Mouse (Mus musculus) CH12.LX (cell line): Measurements from ENCODE around the gene Pnrc2. TPM values are rescaled to one million over a fixed set of nuclear protein-coding genes. Genes with fewer than 3 reads are reported as not detected.

ENCODE experiments used
- DNase-seq: peaks from one replicate; pipeline ENCODE4 v3.0.0-alpha.2; 2013; ENCODE audit errors: extremely low read depth
- H3K27ac ChIP-seq: 2 replicates; pipeline ENCODE4 v1.5.1; 2012; ENCODE audit warnings: low read depth, mild to moderate bottlenecking, control low read depth, moderate library complexity; ENCODE audit not compliant: insufficient read depth
- H3K27me3 ChIP-seq: replicated peaks from 2 replicates; pipeline ENCODE3; 2012; ENCODE audit warnings: inconsistent platforms
- H3K36me3 ChIP-seq, 2 experiments: replicated peaks in 1 of 2; 2 replicates each; pipeline versions ENCODE3 to v1.6.1; 2012; ENCODE audit warnings: inconsistent platforms in 1 of 2, low read length in 1 of 2, mild to moderate bottlenecking in 1 of 2, mixed read lengths in 1 of 2, moderate library complexity in 1 of 2; ENCODE audit not compliant: control insufficient read depth in 1 of 2, insufficient read depth in 1 of 2
- H3K4me1 ChIP-seq, 2 experiments: 2 replicates each; pipeline ENCODE4 v1.6.1; 2012; ENCODE audit warnings: inconsistent platforms in 1 of 2, moderate library complexity in 1 of 2; ENCODE audit not compliant: insufficient read depth in 2 of 2, control insufficient read depth in 1 of 2
- H3K4me2 ChIP-seq: 2 replicates; pipeline ENCODE4 v1.6.1; 2012; ENCODE audit warnings: low read depth, mild to moderate bottlenecking, control low read depth; ENCODE audit not compliant: poor library complexity, insufficient read depth, severe bottlenecking
- H3K4me3 ChIP-seq, 3 experiments: fragments of 150-350 bp in 1 of 3; sonication (generic) in 1 of 3; replicated peaks in 1 of 3; 2 replicates each; pipeline versions ENCODE3 to v1.5.1; 2011 to 2012; ENCODE audit warnings: low read depth in 2 of 3, low read length in 2 of 3, mild to moderate bottlenecking in 2 of 3, moderate library complexity in 2 of 3, control low read depth in 1 of 3, improper control_type of control experiment in 1 of 3, inconsistent platforms in 1 of 3, mixed read lengths in 1 of 3; ENCODE audit not compliant: poor library complexity in 1 of 3
- H3K79me2 ChIP-seq: replicated peaks from 2 replicates; pipeline ENCODE4 v1.6.1; 2012; ENCODE audit warnings: mild to moderate bottlenecking, moderate library complexity; ENCODE audit not compliant: control insufficient read depth, poor library complexity, insufficient read depth, severe bottlenecking; ENCODE audit errors: extremely low read depth
- H3K9ac ChIP-seq: 2 replicates; pipeline ENCODE4 v1.6.1; 2012; ENCODE audit warnings: low read depth, mild to moderate bottlenecking, control low read depth, moderate library complexity; ENCODE audit not compliant: insufficient read depth
- H3K9me3 ChIP-seq: replicated peaks from 2 replicates; pipeline ENCODE3; 2012; ENCODE audit warnings: low read length, inconsistent platforms, mixed read lengths
- BHLHE40 ChIP-seq: IDR thresholded peaks from 2 replicates; pipeline ENCODE4 v1.6.1; 2011; ENCODE audit warnings: mild to moderate bottlenecking, low read depth, low read length, improper control_type of control experiment
- CHD2 ChIP-seq: IDR thresholded peaks from 2 replicates; pipeline ENCODE4 v1.6.1; 2011; ENCODE audit warnings: low read length, improper control_type of control experiment
- CTCF ChIP-seq, 2 experiments: IDR thresholded peaks in 1 of 2; conservative IDR thresholded peaks in 1 of 2; 2 replicates each; pipeline ENCODE4 v1.5.1; 2011 to 2012; ENCODE audit warnings: low read depth in 2 of 2, low read length in 2 of 2, improper control_type of control experiment in 1 of 2, inconsistent platforms in 1 of 2, mild to moderate bottlenecking in 1 of 2, moderate library complexity in 1 of 2
- ELF1 ChIP-seq: IDR thresholded peaks from 2 replicates; pipeline ENCODE4 v1.6.1; 2014; ENCODE audit warnings: low read depth, mild to moderate bottlenecking, inconsistent platforms, low read length, improper control_type of control experiment
- EP300 ChIP-seq: IDR thresholded peaks from 2 replicates; pipeline ENCODE4 v1.6.1; 2011; ENCODE audit warnings: low read length, improper control_type of control experiment
- ETS1 ChIP-seq: conservative IDR thresholded peaks from 2 replicates; pipeline ENCODE4 v1.6.1; 2012; ENCODE audit warnings: low read depth, mild to moderate bottlenecking, inconsistent platforms, low read length, improper control_type of control experiment, moderate library complexity
- GABPA ChIP-seq: IDR thresholded peaks from 2 replicates; pipeline ENCODE4 v1.6.1; 2012; ENCODE audit warnings: low read depth, low read length, improper control_type of control experiment, inconsistent platforms; ENCODE audit not compliant: insufficient replicate concordance
- HCFC1 ChIP-seq: IDR thresholded peaks from 2 replicates; pipeline ENCODE4 v1.6.1; 2012; ENCODE audit warnings: low read depth, mild to moderate bottlenecking, inconsistent platforms, low read length, improper control_type of control experiment
- IRF4 ChIP-seq: IDR thresholded peaks from 2 replicates; pipeline ENCODE4 v1.6.1; 2014; ENCODE audit warnings: low read depth, mild to moderate bottlenecking, inconsistent platforms, low read length, improper control_type of control experiment
- JUN ChIP-seq: IDR thresholded peaks from 2 replicates; pipeline ENCODE4 v1.6.1; 2011; ENCODE audit warnings: low read depth, mild to moderate bottlenecking, low read length, improper control_type of control experiment, moderate library complexity; ENCODE audit not compliant: insufficient read depth
- KAT2A ChIP-seq: IDR thresholded peaks from 2 replicates; pipeline ENCODE4 v1.6.1; 2012; ENCODE audit warnings: low read length, improper control_type of control experiment, inconsistent platforms; ENCODE audit not compliant: insufficient replicate concordance
- MAFK ChIP-seq: IDR thresholded peaks from 2 replicates; pipeline ENCODE4 v1.6.1; 2011; ENCODE audit warnings: low read length, improper control_type of control experiment; ENCODE audit not compliant: insufficient replicate concordance
- MAZ ChIP-seq: IDR thresholded peaks from 2 replicates; pipeline ENCODE4 v1.6.1; 2012; ENCODE audit warnings: low read depth, mild to moderate bottlenecking, inconsistent platforms, low read length, improper control_type of control experiment, moderate library complexity
- MEF2A ChIP-seq: IDR thresholded peaks from 2 replicates; pipeline ENCODE4 v1.6.1; 2014; ENCODE audit warnings: low read depth, mild to moderate bottlenecking, inconsistent platforms, low read length, improper control_type of control experiment, borderline replicate concordance
- MXI1 ChIP-seq: IDR thresholded peaks from 2 replicates; pipeline ENCODE4 v1.6.1; 2011; ENCODE audit warnings: mild to moderate bottlenecking, low read depth, low read length, improper control_type of control experiment
- NELFE ChIP-seq: IDR thresholded peaks from 2 replicates; pipeline ENCODE4 v1.6.1; 2011; ENCODE audit warnings: low read depth, low read length, improper control_type of control experiment
- NRF1 ChIP-seq: IDR thresholded peaks from 2 replicates; pipeline ENCODE4 v1.6.1; 2014; ENCODE audit warnings: low read depth, mild to moderate bottlenecking, inconsistent platforms, low read length, improper control_type of control experiment, moderate library complexity
- POLR2A ChIP-seq: IDR thresholded peaks from 2 replicates; pipeline ENCODE4 v1.6.1; 2011; ENCODE audit warnings: low read depth, mild to moderate bottlenecking, improper control_type of control experiment, low read length
- RAD21 ChIP-seq: IDR thresholded peaks from 2 replicates; pipeline ENCODE4 v1.6.1; 2011; ENCODE audit warnings: low read depth, mild to moderate bottlenecking, low read length, improper control_type of control experiment, moderate library complexity
- RCOR1 ChIP-seq: conservative IDR thresholded peaks from 2 replicates; pipeline ENCODE4 v1.6.1; 2012; ENCODE audit warnings: low read depth, mild to moderate bottlenecking, inconsistent platforms, low read length, improper control_type of control experiment
- SMC3 ChIP-seq: IDR thresholded peaks from 2 replicates; pipeline ENCODE4 v1.6.1; 2011; ENCODE audit warnings: low read depth, low read length, improper control_type of control experiment
- TBP ChIP-seq: conservative IDR thresholded peaks from 2 replicates; pipeline ENCODE4 v1.6.1; 2011; ENCODE audit warnings: low read depth, low read length, improper control_type of control experiment
- TCF12 ChIP-seq: IDR thresholded peaks from 2 replicates; pipeline ENCODE4 v1.6.1; 2014; ENCODE audit warnings: low read depth, mild to moderate bottlenecking, inconsistent platforms, low read length, improper control_type of control experiment
- USF1 ChIP-seq: IDR thresholded peaks from 2 replicates; pipeline ENCODE4 v1.6.1; 2014; ENCODE audit warnings: low read depth, mild to moderate bottlenecking, inconsistent platforms, low read length, improper control_type of control experiment
- ZC3H11A ChIP-seq: IDR thresholded peaks from 2 replicates; pipeline ENCODE4 v1.6.1; 2012; ENCODE audit warnings: low read depth, mild to moderate bottlenecking, inconsistent platforms, low read length, improper control_type of control experiment
- dilution Hi-C: fragments of 300-500 bp; cut with MboI; formaldehyde crosslinking; loops from 2 replicates; pipeline ENCODE4 v1.14.3; 2020; ENCODE audit warnings: low sequenced_read_pairs; ENCODE audit not compliant: extremely low pct_unique_long_range_greater_than_20kb, extremely low pct_ligation_motif_present
- in situ Hi-C: fragments of 300-500 bp; cut with MboI; formaldehyde crosslinking; loops from 3 replicates; pipeline ENCODE4 v1.14.3; 2019; ENCODE audit warnings: low sequenced_read_pairs, low pct_ligation_motif_present, low pct_unique_long_range_greater_than_20kb, mixed read lengths
- polyA plus RNA-seq: library from polyadenylated mRNA; unstranded; fragments of >175 nt; gene quantifications from 2 replicates; pipeline ENCODE4 v1.2.1, GENCODE M21; 2012; ENCODE audit warnings: low read depth; ENCODE audit not compliant: insufficient read length
- total RNA-seq, 2 experiments: library from RNA; depleted of rRNA; stranded (reverse); fragments of 300-350 nt in 1 of 2; fragments of >200 nt in 1 of 2; gene quantifications; 2 replicates each; pipeline ENCODE4 v1.2.3; 2012 to 2014

The Pnrc2 gene
- total and polyA plus RNA-seq, 3 experiments, result 30.5 to 46.9 (median 32.8) TPM

- peaks cover 2% of the 10 kb centered on the region for H3K9me3 ChIP-seq
- in situ Hi-C loops (no loop called here), dilution Hi-C loops (no loop called here)
- H3K27ac ChIP-seq, result peak overlapping the region; percentile 80
- H3K4me1 ChIP-seq, result peaks cover 36 to 70% of the 10 kb centered on the region in 2 experiments
- peaks cover 0 to 14% of the 10 kb centered on the region in 2 experiments for H3K36me3 ChIP-seq
- no peaks in the 10 kb centered on the region for H3K79me2 ChIP-seq
- peak; percentile 90 for DNase-seq
- TF ChIP-seq ELF1, result peak; percentile 32; the same call in 1 of the 2 replicates
- peak; percentile 34; the same call in 1 of the 2 replicates for TF ChIP-seq HCFC1
- peak; percentile 80; the same call in 1 of the 2 replicates for TF ChIP-seq MEF2A
- TF ChIP-seq ETS1, result peak; percentile 85
- TF ChIP-seq NELFE, result 0 out of 2 replicates have a peak, but pooled peaks have one; percentile 46
- TF ChIP-seq TCF12, result peak; percentile 98
- TF ChIP-seq ZC3H11A, result no peak
- peak; percentile 18 for TF ChIP-seq RAD21
- TF ChIP-seq GABPA, result no peak
- no peak for TF ChIP-seq MXI1
- TF ChIP-seq MAZ, result peak; percentile 88; the same call in 1 of the 2 replicates
- TF ChIP-seq JUN, result no peak
- TF ChIP-seq SMC3, result peak; percentile 22; the same call in 1 of the 2 replicates
- peak; percentile 73; the same call in 1 of the 2 replicates for TF ChIP-seq KAT2A
- peak; percentile 96 for TF ChIP-seq IRF4
- 0 out of 2 replicates have a peak, but pooled peaks have one; percentile 50 for TF ChIP-seq MAFK
- TF ChIP-seq POLR2A, result peak; percentile 36; the same call in 1 of the 2 replicates
- no peak for TF ChIP-seq USF1
- TF ChIP-seq CTCF (conservative IDR thresholded peaks at IDR 0.05 in 1 of 2, IDR thresholded peaks at IDR 0.05 in 1 of 2; ENCODE audit: low read depth in 2 of 2, low read length in 2 of 2), result peak in 1 of 2 experiments; percentile 39; a peak in 1 of 4 replicates
- TF ChIP-seq EP300, result peak; percentile 97
- peak; percentile 81; the same call in 1 of the 2 replicates for TF ChIP-seq RCOR1
- peak; percentile 61 for TF ChIP-seq BHLHE40
- peak; percentile 83 for TF ChIP-seq CHD2
- peak; percentile 39; the same call in 1 of the 2 replicates for TF ChIP-seq NRF1
- 0 out of 2 replicates have a peak, but pooled peaks have one; percentile 44 for TF ChIP-seq TBP
- H3K27me3 ChIP-seq, result no peaks in the 10 kb centered on the region
- no peak overlapping the region for H3K9ac ChIP-seq
- H3K4me3 ChIP-seq, result no peak overlapping the region
- H3K4me2 ChIP-seq, result peak overlapping the region; percentile 29; the same call in 1 of the 2 replicates
These were observed 26.4 kb upstream of the Pnrc2 start for GRCm38 (mm10) chr4:135900008-135900407.
